Comparison of ENCODE assay signal across 8 mouse cellular contexts in genomic region chr8:84601221-84601751, GRCm38 (mm10).
A peak's percentile ranks its signal among the peaks of the same experiment; 100 is the strongest.
DNase-seq lines count a peak whose midpoint lies in the region; ATAC-seq and TF ChIP-seq lines count a peak whose summit lies in the region.

No protein-coding gene starts in this region.

- peak overlapping the region; percentile 71 for H3K4me2 ChIP-seq in embryonic facial prominence, embryonic 13.5 days
- H3K4me2 ChIP-seq in intestine, postnatal 0 days (replicated peaks; ENCODE audit: low read depth) = peak overlapping the region; percentile 54
- H3K4me2 ChIP-seq in neural tube, embryonic 13.5 days = peak overlapping the region; percentile 53

- no peak for ATAC-seq in embryonic facial prominence, embryonic 13.5 days (ENCODE audit: insufficient number of reproducible peaks, insufficient read depth, low FRiP score, low TSS enrichment, low read depth)
- ATAC-seq in intestine, postnatal 0 days = peak; percentile 32; the same call in 1 of the 2 replicates
- ATAC-seq in neural tube, embryonic 13.5 days (ENCODE audit: low read depth) = 0 out of 2 replicates have a peak, but pooled peaks have one; percentile 28

- H3K27ac ChIP-seq in embryonic facial prominence, embryonic 13.5 days = no peak overlapping the region
- H3K27ac ChIP-seq in intestine, postnatal 0 days (ENCODE audit: low read depth, low read length) = no peak overlapping the region
- no peak overlapping the region for H3K27ac ChIP-seq in neural tube, embryonic 13.5 days (replicated peaks)

- no peak for DNase-seq in lung, adult 2 months
- no peak for DNase-seq in lung, postnatal 14 days
- no peak for DNase-seq in cerebellum, postnatal 14 days
- no peak for DNase-seq in urinary bladder, postnatal 14 days (ENCODE audit: low spot score)
- no peak for DNase-seq in thymus, postnatal 25 days

- H3K9ac ChIP-seq in embryonic facial prominence, embryonic 13.5 days = peak overlapping the region; percentile 68
- H3K9ac ChIP-seq in intestine, postnatal 0 days (ENCODE audit: low read depth, low read length) = no peak overlapping the region; the same call in 1 of the 2 replicates
- 0 out of 2 replicates have a peak overlapping the region, but pooled peaks have one; percentile 27 for H3K9ac ChIP-seq in neural tube, embryonic 13.5 days

- no peak for TF ChIP-seq CTCF in lung, adult 2 months (IDR thresholded peaks at IDR 0.05; ENCODE audit: insufficient read depth, low read length)
- no peak for TF ChIP-seq CTCF in intestine, postnatal 0 days (IDR thresholded peaks at IDR 0.05; ENCODE audit: low read depth)

- no peaks in the 10 kb centered on the region for H3K36me3 ChIP-seq in embryonic facial prominence, embryonic 13.5 days
- no peaks in the 10 kb centered on the region for H3K36me3 ChIP-seq in intestine, postnatal 0 days (ENCODE audit: control insufficient read depth, insufficient read depth)
- H3K36me3 ChIP-seq in neural tube, embryonic 13.5 days = peaks cover 21% of the 10 kb centered on the region

- no peaks in the 10 kb centered on the region for H3K9me3 ChIP-seq in embryonic facial prominence, embryonic 13.5 days
- H3K9me3 ChIP-seq in intestine, postnatal 0 days (ENCODE audit: control insufficient read depth) = no peaks in the 10 kb centered on the region
- no peaks in the 10 kb centered on the region for H3K9me3 ChIP-seq in neural tube, embryonic 13.5 days

- 8% methylated on average over 19 of the region's 19 CpGs for WGBS in lung, adult 2 months
- WGBS in embryonic facial prominence, embryonic 13.5 days = 2% methylated on average over 19 of the region's 19 CpGs
- WGBS in intestine, postnatal 0 days = 14% methylated on average over 19 of the region's 19 CpGs
- whole genome bisulfite sequencing in neural tube, embryonic 13.5 days = 9% methylated on average over 19 of the region's 19 CpGs

- no peaks in the 10 kb centered on the region for H3K4me1 ChIP-seq in lung, adult 2 months (ENCODE audit: control insufficient read depth, insufficient read depth, low read length)
- H3K4me1 ChIP-seq in embryonic facial prominence, embryonic 13.5 days = peaks cover 22% of the 10 kb centered on the region
- 0 out of 2 replicates have a peak, but pooled peaks cover 3% of the 10 kb centered on the region for H3K4me1 ChIP-seq in intestine, postnatal 0 days (replicated peaks; ENCODE audit: control insufficient read depth, insufficient read depth, low read length)
- peaks cover 28% of the 10 kb centered on the region for H3K4me1 ChIP-seq in neural tube, embryonic 13.5 days (replicated peaks)

- H3K4me3 ChIP-seq in lung, adult 2 months (replicated peaks; ENCODE audit: extremely low read depth, low read depth, low read length) = peak overlapping the region; percentile 17
- peak overlapping the region; percentile 44 for H3K4me3 ChIP-seq in embryonic facial prominence, embryonic 13.5 days
- peak overlapping the region; percentile 30 for H3K4me3 ChIP-seq in intestine, postnatal 0 days (ENCODE audit: low read depth, low read length)
- H3K4me3 ChIP-seq in neural tube, embryonic 13.5 days = peak overlapping the region; percentile 18

- TF ChIP-seq POLR2A in lung, adult 2 months (IDR thresholded peaks at IDR 0.05; ENCODE audit: borderline replicate concordance, extremely low read depth, low read depth, low read length) = no peak

- peaks cover 21% of the 10 kb centered on the region for H3K27me3 ChIP-seq in embryonic facial prominence, embryonic 13.5 days
- 0 out of 2 replicates have a peak, but pooled peaks cover 6% of the 10 kb centered on the region for H3K27me3 ChIP-seq in intestine, postnatal 0 days (replicated peaks; ENCODE audit: control insufficient read depth, insufficient read depth, low read length)
- H3K27me3 ChIP-seq in neural tube, embryonic 13.5 days = peaks cover 11% of the 10 kb centered on the region
